Mouse (Mus musculus): ENCODE results near the gene Atrn.

Atrn gene

DNA sequence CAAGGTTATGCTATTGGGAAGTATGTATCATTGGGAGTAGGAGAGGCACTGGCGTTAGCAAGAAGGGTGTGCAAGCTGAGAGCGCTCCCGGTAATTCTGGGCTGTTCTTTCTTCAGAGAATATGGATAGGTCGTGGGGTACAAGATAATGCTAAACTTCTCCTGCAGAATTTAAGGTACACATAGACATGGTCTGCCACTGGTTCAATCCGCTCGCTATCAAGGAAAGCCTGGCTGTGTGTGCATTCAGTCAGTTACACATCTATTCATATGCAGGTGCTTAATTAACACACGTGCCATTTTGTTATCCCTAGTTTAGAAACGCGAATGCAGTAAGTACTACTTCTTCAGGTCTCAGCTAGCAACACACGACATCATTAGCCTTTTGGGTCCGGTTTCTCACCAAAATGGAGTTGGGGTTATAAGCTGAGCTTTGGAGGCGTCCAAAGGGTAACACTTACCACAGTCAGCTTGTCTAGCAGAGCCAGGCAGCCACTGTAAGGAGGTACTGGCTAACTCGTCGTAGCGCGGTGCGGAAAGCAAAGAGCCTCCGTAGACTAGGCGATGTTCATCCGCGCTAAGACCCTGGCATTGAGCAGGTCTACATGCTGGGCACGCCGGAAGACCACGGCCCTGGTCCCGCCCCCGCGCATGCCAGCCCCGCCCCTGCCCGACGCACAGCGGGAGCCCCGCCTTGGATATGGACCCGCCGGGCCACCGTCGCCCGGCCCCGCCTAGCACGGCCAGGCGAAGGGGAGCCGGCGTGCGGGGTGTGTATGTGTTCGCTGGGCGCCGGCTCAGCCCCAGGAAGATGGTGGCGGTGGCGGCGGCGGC lies at the start of gene Atrn, which contains the start of gene 4930402H24Rik:
TSS of gene Atrn (plus strand) at position 745 of the 833 bp plus-strand sequence.
TSS of gene 4930402H24Rik (minus strand) at position 656 of the 833 bp plus-strand sequence.
- DNase-seq: peak; percentile 88 to 92

DNA sequence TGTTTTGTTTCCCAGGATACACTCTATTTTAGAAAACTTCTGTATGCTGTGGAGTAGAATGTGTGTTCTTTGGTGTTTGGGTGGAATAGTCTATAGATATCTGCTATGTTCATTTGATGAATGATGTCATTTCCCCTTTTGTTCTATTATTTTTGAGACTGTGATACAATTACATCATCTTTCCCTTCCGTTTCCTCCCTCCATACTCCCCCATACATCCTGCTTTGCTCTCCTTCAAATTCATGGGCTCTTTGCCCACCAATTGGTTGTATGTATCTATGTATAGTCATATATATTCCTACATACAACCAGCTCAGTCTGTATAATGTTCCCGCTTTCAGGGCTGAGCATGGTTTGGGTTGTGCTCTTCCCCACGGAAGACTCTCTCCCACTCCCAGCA lies 44.2 kb upstream of the Atrn start:
- DNase-seq: no peak

DNA sequence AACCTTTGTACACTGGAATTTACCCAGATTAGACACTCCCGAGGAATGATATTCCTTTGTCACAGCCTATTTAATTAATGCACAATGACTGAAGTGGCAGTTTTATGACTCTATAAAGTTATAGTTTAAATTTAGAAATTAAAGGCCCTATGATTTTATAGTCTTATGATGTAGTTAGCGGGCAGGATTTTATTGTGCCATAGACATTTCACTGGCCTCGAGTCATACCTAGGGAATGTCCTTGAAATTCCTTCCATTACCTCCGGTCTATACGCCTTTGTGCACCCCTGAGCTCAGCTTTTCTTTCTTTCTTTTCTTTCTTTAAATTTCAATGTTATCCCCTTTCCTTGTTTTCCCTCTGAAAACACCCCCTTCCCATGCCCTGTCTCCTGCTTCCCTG lies 35.4 kb upstream of the Atrn start:
- no peak for DNase-seq

DNA sequence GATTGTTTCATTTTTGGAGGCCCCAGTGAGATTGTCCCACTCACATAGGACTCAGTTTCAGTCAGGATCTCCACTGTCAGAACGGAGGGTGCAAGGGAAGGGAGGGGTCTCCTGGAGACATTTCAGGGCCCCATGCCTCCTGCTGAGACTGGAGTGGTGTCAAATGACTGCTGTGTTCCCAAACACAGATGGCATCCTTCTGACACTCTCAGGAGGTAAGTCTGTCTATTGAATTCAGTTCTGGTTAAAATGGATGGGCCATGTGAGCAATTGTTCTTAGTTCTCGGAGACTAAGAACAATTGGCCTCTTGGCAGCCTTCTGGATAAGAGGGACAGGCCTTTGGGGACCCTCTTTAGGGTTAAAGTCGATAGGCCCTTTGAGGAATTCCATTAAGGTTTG lies 28.9 kb upstream of the Atrn start:
- no peak for DNase-seq

DNA sequence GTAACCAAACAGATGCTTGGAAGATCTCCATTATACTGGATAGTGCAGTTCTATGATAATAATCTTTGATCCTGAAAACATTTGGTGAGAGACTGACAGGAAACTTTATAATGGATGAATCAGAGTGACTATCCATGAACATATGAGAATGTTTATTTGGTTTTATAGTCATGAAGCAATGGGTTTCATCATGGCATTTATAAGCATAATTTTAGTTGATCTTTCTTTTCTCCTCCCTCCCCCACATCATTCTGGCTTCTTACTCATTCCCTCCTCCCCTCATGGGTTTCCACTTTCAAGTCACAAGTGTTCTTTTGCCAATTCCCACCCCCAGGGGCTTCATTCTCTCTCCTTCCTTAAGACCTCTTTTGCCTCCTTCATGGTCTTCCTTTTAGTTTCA lies 19.3 kb upstream of the Atrn start:
- no peak for DNase-seq

DNA sequence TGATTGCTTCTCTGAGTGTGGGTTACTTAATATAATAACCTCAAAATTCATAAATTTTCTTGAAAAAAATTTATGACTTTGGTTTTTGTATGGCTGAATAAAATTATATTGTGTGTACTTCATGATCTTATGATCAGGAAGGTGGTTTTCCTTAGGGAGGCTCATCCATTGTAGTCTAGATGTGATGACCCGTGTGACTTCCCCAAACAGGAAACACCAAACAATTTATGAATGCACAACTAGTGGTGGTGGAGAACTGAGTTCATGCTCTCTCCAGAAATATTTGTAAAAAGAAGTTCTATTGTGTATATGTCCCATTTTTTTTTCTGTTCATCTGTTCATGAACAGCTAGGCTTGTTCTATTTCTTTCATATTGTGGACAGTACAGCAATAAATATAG lies 18.8 kb upstream of the Atrn start:
- DNase-seq: no peak

DNA sequence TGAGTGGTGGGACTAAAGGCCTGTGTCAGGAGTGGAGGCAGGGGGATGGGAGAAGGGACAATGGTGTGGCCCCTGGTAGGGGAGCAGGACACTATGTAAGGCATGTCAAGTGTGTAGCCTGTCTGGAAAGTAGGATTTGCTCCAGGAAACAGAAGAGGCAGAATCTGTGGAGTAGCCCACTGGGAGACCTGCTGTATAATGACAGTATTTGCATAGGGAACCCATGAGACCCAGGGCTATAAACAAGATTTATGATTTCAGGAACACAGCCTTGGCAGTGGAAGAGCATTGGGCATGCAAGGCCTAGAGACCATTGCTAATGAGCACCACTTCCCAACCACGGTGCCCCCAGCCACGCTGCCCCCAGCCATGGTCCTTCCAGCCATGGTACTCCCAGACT lies 9.4 kb upstream of the Atrn start:
- no peak for DNase-seq

DNA sequence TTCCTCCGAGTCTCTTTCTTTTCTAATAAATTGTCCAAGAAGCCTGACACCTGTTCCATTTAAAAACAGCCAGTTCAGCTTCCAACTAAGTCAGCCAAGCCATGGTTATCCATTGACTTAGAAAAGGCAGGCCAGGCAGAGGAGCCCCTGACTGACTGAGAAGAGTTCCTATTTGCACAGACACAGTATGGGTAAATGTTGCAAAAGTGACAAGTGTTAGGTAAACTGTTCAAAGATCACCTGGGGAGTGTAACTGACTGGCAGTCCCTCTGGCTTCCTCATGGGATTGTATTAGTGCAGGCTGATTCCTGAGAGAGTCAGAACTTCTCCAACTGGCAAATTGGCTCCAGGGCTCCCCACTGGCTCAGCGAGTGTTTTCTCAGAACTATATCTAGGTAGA lies 8.4 kb upstream of the Atrn start:
- DNase-seq: no peak

DNA sequence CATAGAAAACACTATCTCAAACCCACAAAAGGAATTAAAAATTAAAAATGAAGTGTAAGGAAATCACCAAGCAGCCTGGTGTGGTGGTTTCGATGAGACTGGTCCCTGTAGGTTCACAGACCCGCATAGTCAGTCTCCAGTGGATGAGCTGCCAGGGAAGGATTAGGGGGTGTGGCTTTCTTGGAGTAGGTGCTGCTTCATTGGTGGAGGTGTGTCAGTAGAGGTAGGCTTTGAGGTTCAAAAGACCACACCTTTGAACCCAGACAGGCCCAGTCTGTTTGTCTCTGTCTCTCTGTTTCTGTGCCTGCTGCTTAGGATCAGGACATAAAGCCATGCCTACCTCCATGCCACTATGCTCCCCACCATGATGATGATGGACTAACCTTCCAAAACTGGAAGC lies 7.5 kb upstream of the Atrn start:
- DNase-seq: no peak

DNA sequence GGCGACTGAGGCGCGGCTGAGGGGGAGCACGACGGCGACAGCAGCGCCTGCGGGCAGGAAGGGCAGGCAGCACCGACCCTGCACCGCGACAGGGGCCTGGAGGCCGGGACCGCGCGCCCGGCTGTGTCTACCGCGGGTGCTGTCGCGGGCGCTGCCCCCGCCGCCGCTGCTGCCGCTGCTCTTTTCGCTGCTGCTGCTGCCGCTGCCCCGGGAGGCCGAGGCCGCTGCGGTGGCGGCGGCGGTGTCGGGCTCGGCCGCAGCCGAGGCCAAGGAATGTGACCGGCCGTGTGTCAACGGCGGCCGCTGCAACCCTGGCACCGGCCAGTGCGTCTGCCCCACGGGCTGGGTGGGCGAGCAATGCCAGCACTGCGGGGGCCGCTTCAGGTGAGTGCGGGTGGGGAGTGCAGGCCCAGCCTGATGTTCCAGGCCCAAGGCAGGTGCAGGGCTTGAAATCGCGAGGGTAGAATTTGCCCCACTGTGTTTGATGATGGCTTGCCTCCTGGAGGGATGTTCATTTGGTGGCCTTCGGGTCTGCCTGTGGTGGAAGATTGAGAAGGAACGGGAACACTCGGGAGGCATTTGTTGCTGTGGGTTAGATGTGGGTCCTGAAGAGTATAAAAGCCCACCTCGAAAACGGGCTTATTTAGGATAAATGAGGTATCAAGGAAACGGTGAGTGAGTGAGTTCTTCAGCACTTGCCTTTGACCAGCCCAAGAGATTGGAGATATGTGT lies 455 bp downstream of the Atrn start:
- no peak for DNase-seq

DNA sequence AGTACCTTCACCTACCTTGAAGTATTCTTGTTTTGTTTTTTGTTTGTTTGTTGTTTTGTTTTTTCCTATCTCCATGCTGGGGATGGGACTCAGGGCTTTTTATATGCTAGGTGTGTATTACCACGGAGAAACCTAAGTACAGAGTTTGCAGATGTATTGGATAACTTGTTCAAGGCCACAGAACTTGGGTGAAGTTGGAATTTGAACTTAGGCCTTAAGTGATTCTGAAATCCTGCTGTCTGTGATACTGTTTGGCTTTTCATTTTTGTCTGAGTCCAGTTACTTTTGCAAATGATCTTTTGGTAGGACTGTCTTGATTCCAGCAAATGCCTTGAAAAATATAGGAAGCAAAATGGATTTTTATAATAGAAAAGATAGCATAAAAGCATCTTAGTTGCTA lies 5.4 kb downstream of the Atrn start:
- no peak for DNase-seq

DNA sequence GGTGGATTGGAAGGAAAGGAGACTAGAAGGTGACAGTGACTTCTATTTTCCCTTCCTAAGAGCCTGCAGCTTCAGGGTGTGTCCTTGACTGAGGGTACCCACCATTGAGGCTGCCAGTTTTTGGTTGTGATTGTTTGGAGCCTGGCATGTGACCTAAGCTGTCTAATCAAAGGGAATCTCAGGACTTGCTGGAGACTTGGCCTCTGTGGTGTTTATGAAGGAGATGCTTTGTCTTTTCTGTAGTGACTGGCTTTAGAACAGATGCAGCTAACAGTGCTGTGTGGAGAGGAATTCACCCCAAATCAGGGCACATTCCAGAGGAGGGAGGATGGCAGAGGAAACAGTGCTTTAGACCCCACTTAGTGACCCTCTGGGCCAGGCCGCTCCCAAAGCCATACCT lies 8.6 kb downstream of the Atrn start:
- DNase-seq: peak in 1 of 2 experiments; percentile 20

DNA sequence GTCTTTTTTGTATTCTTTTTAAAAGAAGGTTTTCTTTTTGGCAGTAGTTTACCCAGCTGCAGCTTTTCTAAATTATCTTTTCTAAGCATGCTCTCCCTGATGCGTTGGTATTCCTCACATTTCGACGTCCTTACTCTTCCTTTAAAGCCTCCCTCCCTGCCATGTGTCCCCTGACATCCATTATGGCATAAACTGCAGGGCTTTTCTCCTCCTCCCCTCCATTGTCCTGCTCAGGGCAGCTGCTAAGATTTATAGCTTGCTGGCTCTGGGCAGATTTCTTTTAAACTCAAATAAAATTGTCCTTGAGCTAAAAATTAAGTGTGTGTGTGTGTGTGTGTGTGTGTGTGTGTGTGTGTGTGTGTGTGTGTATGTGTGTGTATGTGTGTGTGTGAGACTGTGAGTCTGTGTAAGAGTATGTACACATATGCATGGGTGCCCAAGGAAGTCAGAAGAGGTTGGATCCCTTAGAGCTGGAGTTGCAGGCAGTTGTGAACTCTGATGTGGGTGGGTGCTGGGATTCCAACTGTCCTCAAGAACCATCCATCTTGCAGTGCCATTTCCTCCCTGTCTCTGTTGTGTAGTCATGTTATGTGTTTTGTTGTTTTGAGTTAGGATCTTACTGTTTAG lies 10.3 kb downstream of the Atrn start:
- no peak for DNase-seq

DNA sequence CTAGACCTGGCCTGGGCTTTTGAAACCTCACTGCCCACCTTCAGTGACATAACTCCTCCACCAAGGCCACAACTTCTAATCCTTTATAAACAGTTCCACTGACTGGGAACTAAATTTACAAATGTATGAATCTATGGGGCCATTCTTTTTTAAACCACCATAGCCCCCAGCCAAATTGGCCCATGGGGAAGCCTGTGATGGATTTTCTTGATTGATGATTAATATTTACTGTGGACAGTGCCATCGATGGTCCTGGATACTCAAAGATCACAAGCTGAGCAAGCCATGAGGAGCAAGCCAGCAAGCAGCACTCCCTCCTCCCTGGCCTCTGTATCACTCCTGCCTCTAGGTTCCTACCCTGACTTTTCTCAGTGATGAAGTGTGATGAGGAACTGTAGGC lies 11.4 kb downstream of the Atrn start:
- no peak for DNase-seq

DNA sequence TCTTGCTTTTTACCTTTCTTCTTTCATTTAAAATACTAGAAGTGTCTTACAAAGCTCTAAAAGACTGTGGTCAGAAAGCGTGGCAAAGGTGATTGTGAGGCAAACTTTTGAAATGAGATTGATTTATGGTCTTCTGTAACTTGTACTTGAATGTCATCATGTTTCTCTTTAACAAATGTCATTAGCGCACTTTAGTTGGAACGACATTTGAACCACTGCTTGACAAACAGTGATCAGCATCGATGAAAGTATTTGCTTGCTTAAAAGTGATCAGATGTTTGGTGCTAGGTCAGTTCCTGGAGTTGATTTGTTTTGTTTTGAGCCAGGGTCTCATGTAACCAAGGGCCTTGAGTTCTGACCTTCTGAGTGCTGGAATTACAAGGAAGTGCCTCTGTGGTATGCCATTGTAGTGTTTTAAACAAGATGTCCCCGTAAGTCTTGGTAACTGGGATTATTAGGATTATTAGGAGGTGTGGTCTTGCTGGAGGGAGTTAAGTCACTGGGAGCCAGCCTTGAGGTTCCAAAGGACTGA lies 12.8 kb downstream of the Atrn start:
- no peak for DNase-seq

DNA sequence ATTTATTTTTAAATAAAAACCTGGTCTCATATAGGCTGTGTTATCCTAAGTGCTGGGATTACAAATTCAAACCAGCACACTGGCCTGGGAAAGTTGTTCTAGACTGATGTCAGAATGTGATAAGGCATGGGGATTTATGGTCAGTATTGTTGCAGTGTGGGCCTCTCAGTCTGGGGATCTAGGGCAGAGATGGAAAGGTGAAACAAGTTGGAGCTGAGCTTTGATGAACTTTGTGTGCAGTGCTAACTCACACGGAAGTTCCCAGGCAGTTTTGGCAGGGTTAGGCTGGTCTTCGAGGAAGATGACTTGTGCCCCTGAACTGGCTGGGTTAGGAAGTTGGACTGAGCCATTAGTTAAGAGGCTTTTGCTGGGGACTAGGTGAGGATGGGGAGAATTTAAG lies 18.7 kb downstream of the Atrn start:
- DNase-seq: no peak

DNA sequence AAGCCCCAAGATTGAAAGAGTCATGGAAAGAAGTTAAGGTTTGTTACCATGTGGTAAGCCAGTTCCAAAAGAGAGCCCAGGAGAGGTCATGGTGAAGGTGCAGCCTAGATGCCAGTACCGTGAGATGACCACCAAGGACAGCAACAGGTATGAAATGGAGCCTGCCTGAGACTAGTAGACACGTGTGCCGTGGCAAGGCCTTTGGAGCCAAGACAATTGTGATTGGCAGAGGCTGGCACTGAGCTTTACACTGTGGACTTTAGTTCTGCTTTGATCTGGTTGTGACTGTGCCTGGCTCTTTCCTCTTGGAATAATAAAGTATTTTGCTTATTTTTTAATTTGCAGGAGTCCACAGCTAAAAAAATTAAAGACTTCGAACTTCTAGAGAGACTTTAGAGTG lies 21.7 kb downstream of the Atrn start:
- DNase-seq: no peak

DNA sequence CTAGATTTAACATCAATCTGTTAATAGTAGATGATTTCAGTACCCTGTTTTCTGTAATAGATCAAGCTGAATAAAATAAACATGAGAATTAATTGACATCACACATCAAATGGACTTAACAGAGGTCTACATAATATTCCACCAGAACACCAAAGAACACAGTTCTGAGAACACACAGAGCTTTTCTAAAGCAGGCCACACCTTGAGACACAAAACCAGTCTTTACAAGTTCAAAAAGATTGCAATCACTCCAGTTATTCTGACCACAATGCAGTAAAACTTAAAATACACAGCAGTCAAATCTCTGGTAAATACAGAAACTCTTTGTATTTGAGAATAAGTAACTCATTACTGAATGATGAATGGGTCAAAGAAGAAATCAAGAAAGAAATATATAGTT lies 22.2 kb downstream of the Atrn start:
- DNase-seq: no peak

DNA sequence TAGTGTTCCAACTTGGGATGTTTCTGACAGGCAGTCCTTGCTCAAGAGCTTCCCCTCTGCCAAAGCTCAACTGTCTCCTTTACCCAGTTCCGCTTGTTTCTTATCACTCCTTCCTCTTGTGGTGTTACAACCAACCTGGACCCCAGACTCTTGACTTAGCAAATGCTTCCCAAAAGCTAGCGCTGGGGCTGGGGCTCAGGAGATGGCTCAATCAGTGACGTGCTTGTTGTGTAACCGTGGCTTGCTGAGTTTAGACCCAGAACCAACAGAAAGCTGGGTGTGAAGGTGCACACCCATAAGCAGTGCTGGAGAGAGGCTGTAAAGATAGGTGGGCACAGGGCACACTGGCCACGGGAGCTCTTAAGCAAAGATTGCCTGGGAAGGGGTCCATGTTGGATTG lies 23.7 kb downstream of the Atrn start:
- peak; percentile 9 to 13 for DNase-seq

DNA sequence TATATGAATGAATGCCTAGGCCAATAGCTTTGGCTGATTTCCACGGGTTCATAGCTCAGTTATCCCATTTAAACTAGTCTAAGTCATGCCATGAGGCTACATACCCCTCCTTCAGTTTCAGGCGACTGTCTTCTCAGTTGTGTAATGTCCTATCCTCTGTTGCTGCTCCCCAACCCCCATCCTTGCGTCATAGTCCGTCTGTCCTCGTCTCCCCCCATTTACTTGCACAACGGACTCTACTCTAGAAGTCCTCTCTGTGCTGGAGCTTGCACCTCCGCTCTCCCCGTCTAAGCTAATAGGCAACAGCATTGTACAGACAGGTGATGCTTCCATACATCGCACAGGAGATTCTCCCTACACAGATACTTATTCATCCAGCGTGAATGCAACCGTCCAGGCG lies 26.6 kb downstream of the Atrn start:
- DNase-seq: peak; percentile 53

DNA sequence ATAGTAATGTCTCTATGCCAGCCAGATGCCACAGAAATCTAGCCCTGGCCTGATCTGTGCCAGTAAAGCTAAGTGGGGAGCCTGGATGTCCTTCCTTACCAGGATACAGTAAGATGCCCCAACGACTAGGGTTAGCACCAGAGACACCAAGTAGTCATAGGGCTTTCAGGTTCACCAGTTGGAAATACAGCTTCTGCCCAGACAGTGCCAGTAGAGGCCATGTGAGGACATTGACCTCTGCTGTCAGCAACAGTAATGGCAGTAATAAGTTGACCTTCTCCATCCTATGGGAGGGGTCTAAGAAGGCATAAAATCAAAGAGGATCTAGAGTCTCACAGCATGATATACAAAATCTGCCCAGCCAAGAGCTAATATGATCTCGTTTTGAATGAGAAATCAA lies 43.5 kb downstream of the Atrn start:
- DNase-seq: no peak

DNA sequence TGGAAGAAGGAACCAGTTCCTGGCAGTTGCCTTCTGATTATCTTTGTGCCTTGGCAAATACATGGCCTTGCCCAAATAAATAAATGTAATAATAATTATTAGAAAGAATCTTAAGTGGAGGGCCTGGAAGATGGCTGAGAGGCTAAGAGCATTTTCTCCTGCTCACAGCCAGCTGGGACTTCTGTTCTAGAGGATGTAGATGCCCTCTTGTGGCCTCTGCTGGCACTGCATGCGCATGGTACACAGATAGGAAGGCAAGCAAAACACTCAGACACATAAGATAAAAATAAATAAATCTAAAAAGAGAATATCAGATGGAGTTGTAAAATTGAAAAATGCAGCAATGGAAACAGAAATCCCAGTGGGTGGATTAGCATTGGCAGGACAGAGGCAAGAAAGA lies 44.3 kb downstream of the Atrn start:
- DNase-seq: peak; percentile 82 to 83

DNA sequence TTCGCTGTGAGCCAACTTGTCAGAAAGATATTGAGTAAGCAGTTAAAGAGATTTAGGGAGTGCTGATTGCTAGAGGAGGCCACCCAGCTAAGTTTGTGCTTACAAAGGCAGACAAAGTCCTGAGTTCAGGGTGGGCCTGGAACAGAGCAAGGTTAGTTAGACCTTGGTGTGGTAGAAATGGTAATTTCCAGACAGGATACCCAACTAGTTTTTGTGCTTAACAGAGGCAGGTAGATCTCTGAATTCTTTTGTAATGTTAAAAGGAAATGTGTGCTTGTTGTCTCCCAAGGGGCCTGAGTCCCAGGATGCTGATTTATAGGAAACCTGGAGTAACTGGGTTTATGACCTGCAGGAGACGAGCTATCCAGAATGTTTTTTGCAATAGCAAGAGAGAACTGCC lies 52.6 kb downstream of the Atrn start:
- no peak for DNase-seq

DNA sequence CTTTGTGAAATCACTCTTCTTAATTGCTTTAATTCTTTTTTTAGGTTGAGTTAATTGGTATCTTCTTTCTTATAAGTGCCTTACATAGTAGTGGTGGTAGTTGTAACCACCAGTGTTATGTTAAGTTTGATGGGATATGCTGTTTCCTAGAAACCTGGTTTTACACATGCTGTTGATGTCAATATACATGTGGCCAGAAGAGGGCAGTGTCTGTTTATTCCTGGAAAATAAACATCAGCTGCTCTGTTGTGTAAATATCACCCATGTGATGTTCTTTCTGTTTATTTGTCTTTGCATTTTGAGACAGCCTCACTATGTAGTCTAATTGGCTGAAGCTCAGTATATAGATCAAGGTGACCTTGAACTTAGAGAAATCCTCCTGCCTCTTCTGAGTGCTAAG lies 55.6 kb downstream of the Atrn start:
- peak in 1 of 2 experiments; percentile 15 for DNase-seq

Data from lung, adult 18-20 months (tissue).